Mouse (Mus musculus) adrenal gland, postnatal 10 days (tissue): ENCODE measurements around the gene Ank3. TPM values are rescaled to one million over a fixed set of nuclear protein-coding genes. Genes with fewer than 3 reads are reported as not detected.

Experiments
- DNase-seq: peaks from one replicate; pipeline ENCODE4 v3.0.0; 2021; ENCODE audit warnings: mixed read lengths
- total RNA-seq, 2 experiments: library from RNA; stranded (reverse); gene quantifications; 2 replicates each; pipeline ENCODE4 v1.2.3; 2021

Ank3 gene
- total RNA-seq, 2 experiments from 2014 or later, result 18.5 to 31.6 TPM

DNA sequence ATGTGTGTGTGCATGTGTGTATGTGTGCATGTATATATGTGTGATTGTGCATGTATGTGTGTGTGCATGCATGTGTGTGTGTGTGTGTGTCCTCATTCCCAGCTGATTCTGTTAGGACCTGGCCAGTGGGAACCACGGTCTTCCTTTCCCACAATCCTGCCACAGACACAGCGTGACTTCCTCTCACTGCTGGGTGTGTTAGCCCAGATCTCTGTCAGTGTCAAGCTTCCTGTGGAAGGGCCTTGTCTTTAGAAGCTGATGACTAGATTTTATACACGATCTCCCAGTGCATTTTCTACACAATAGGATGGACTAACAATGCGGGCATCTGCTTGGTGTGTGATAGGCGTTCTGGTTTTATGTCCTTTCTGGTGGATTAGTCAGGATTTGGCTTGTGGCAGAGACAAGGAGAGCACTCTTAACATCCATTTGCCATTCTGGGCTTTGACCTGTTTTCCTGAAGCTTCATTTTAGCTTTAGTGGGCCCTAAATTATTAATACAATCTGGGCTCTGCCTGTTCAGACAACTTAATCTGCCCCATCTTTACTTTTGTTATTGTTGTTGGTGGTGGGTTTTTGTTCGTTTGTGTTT, 322.4 kb downstream of the Ank3 start:
- no peak for DNase-seq

GRCm38 (mm10) chr10:69724159-69724558, 325.6 kb downstream of the Ank3 start:
- DNase-seq, result no peak

- DNase-seq, result no peak
These were observed 326.5 kb downstream of the Ank3 start for GRCm38 (mm10) chr10:69725078-69725477.

- DNase-seq, result no peak
These were observed 327.7 kb downstream of the Ank3 start for GRCm38 (mm10) chr10:69726265-69726664.

- no peak for DNase-seq
These were observed 328.2 kb downstream of the Ank3 start for GRCm38 (mm10) chr10:69726806-69727205.

DNA sequence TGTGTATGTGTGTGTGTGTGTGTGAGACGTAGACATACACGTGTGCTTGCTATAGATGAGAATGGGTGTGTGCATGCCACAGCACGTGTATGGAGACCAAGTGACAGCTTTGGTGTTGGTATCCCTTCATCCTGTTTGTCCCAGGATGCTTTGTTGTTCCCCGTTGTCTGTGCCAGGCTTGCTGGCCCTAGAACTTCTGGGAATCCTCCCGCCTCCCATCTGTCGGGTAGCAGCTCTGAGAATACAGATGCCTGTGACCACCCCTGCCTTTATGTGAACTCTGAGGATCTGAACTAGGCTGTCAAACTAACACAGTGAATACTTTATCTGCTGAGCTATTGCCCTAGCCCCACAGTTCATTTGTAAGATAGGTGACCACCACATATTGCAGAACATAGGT, 330.3 kb downstream of the Ank3 start:
- no peak for DNase-seq

DNA sequence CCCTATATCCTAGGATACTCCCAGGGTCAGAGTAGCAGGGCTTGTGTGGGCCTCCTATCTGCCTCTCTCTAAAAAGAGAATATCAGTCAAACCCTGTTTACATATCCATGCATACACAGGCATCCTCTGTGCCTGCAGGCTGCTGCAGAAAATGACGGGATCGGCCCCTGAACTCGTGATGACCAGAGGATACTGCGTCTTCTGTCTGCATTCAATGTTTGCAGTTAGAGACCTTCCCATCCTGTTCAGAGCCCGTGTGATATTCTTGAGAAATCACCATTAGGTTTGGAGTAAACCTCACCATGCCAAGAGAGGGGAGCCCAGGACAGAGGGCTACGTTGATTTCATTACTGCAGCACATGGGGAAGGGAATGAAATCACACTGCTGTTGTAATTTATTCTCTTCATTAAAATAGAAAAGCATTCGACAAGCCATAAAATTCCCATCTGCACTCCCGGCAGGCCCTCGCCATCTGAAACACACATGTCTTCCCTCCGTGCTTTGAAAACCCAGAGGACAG, 331.8 kb downstream of the Ank3 start:
- DNase-seq, result no peak

GRCm38 (mm10) chr10:69731341-69731740, 332.8 kb downstream of the Ank3 start:
- DNase-seq, result no peak

GRCm38 (mm10) chr10:69731863-69732262, 333.3 kb downstream of the Ank3 start:
- DNase-seq, result no peak

DNA sequence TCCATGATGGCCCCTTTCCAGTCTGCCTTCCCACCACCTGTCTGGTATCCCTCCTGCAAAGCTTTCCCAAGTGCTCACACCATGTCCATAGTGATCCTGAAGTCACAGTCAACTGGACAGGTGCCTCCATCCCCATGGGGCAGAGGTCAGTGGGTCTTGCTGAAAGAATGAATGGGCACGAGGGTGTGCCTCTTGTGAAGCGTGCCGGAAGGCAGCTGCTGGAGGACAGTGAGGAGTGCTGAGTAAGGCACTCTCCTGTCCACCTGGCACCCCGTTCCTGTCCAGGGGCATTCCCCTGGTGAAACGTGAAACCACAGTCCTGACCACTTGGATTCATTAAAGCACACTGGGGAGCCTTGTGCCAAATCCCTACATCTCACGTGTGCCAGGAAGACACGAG, 337.7 kb downstream of the Ank3 start:
- no peak for DNase-seq

GRCm38 (mm10) chr10:69738741-69739271, 340.2 kb downstream of the Ank3 start:
- no peak for DNase-seq

DNA sequence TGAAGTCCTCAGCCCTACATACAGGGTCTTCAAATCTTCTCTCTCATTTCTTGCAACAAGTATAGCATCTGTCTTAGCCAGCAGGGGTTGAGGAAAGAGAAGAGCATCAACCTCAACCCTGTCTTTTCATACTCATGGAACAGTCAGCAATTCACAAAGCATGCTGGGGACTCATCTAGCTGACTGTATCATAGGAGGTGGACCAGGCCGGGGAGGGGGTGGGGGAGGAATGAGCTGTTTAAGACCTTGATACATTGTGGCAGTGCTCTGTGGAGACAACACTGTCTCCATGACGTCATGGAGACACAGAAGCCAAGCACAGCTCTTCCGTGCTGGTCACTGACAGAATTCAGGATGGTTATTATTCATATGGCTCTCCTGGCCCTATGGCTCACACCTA, 344.0 kb downstream of the Ank3 start:
- DNase-seq, result no peak

DNA sequence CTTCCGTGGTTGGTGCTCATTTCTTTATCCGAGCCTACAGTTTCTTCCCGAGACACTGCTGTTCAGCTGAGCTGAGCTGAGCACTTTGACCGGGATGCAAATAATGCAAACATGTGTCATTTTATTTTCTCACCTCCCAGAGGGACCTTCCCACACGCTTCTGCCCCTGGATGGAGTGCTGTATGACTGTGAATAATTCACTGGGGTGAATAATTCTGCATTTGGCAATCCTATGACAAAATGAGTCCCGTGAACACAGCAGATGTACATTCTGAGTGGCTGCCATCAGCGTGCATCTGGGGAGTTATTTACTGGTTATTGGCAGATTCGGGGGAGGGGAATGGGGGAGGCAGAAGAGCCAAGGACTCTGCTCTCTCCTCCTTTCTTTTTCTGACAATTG, 345.6 kb downstream of the Ank3 start:
- no peak for DNase-seq

- no peak for DNase-seq
These were observed 346.3 kb downstream of the Ank3 start for GRCm38 (mm10) chr10:69744871-69745270.

DNA sequence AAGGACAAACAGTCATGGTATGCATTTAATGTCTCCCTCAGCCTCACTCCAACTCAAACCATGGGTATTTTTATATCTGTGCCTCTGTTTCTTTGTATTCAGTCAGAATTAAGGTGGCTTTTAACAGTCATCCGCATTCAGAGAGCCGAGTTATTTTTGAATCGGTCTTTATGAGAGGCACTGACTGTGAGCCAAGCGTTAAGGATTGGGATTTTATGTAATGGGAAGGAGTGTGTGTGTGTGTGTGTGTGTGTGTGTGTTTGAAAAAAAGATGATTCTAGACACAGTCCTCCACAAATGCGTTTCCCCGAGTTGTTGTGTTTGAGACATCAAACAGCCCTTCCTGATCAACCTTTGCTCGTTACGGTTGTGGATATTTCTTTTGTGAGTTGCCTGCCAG, 347.7 kb downstream of the Ank3 start:
- DNase-seq, result no peak

GRCm38 (mm10) chr10:69746730-69747129, 348.2 kb downstream of the Ank3 start:
- DNase-seq, result no peak

- no peak for DNase-seq
These were observed 352.8 kb downstream of the Ank3 start for GRCm38 (mm10) chr10:69751416-69751815.

- peak; percentile 70 for DNase-seq
These were observed 354.9 kb downstream of the Ank3 start for GRCm38 (mm10) chr10:69753464-69753863.

DNA sequence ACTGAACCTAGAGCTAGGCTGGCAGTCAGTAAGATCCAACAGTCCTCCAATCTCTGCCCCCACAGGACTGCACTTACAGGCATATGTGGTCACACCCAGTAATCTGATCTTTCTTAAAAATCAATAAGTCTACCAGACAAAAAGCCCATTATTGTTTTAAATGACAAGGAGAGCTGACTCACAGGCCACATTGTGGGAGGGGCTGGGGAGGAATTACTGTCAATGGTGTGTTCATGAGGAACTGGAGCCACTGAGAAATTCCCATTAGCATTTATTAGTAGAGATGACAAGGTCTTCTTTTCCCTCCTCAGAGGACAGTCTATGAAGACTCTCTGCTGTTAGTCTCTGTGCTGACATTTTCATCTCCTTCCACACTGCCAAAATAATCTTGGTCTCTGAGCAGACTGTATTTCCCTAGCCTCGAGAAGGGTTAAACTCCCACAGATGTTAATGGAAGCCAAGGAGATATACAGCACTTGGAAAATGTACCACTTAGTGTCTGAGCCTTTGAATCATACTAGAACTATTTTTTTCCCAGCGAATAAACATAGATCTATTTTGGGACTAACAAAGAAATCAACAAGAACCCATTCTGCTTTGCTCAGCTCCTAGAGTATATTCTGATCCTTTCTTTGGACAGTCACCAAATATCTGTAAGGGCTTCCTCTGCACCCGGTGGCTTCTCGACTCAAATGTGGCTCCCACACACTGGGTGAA, 358.5 kb downstream of the Ank3 start:
- DNase-seq, result no peak

- no peak for DNase-seq
These were observed 364.4 kb downstream of the Ank3 start for GRCm38 (mm10) chr10:69762977-69763376.

- DNase-seq, result no peak
These were observed 365.8 kb downstream of the Ank3 start for GRCm38 (mm10) chr10:69764402-69764801.

GRCm38 (mm10) chr10:69777065-69777645, 378.6 kb downstream of the Ank3 start:
- DNase-seq, result no peak

GRCm38 (mm10) chr10:69777736-69778135, 379.2 kb downstream of the Ank3 start:
- no peak for DNase-seq
